Mouse (Mus musculus) erythroblast, embryonic 14.5 days (primary cell): ENCODE data around the gene Cib4.

ENCODE experiments used
- GATA1 ChIP-seq: IDR thresholded peaks from 2 replicates; pipeline ENCODE4 v1.6.1; 2012; ENCODE audit warnings: low read length, inconsistent platforms, mixed read lengths
- TAL1 ChIP-seq: IDR thresholded peaks from 3 replicates; pipeline ENCODE4 v1.6.1; 2012; ENCODE audit warnings: low read length, inconsistent platforms, mixed read lengths

DNA sequence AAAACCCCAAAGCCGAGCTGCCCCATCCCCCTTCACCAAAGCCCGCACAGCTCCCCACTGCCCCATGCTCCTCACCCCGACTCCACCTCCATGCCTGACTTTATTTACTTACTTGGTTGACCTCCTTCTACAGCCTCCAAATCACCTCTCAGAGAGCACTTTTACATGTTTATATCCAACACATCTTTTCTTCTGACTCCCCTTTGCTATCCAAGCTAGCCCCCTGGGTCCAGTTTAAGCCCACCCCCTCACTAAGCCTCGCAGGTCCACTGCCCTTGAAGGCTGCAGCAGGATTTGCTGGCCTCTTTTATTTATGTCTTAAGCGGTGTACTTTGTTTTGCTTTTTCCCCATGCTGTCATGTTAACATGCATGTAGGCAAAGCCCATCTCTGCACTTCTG is 44.6 kb upstream of the Cib4 start:
- TF ChIP-seq GATA1 (no peak), TAL1 (no peak)
